ENCODE assay signal across 7 mouse cellular contexts in the genomic region with DNA sequence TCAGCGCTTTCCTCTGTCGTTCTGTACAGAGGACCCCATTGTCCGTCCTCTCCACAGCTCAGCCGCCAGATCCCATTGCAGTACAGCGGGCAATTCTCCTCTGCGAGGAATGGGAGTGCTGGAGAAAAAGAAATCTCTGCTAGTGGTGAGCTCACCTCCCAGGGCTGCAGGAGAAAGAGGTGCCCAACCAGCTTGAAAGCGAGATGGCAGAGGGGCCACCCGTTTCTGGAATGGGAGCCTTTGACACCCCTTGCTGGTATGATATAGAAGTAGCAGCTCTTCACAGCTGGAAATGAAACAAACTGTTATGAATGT.
DNase-seq lines count a peak whose midpoint lies in the region; ATAC-seq lines count a peak whose summit lies in the region.

No protein-coding gene starts in this region.

- intact Hi-C loops in left cerebral cortex, postnatal 25 days (cut with DNase I) = no loop called here

- no peaks in the 10 kb centered on the region for H3K27me3 ChIP-seq in limb, embryonic 12.5 days
- no peaks in the 10 kb centered on the region for H3K27me3 ChIP-seq in limb, embryonic 10.5 days (ENCODE audit: low read depth, poor library complexity, severe bottlenecking)
- H3K27me3 ChIP-seq in embryonic facial prominence, embryonic 14.5 days (replicated peaks; ENCODE audit: control insufficient read depth, insufficient read depth, low read length) = no peaks in the 10 kb centered on the region; the same call in 1 of the 2 replicates
- H3K27me3 ChIP-seq in hindbrain, embryonic 10.5 days (ENCODE audit: insufficient read depth, poor library complexity, severe bottlenecking) = no peaks in the 10 kb centered on the region
- no peaks in the 10 kb centered on the region for H3K27me3 ChIP-seq in neural tube, embryonic 14.5 days (ENCODE audit: control insufficient read depth, insufficient read depth, low read length)

- H3K9me3 ChIP-seq in limb, embryonic 12.5 days = no peaks in the 10 kb centered on the region
- no peaks in the 10 kb centered on the region for H3K9me3 ChIP-seq in limb, embryonic 10.5 days (replicated peaks)
- no peaks in the 10 kb centered on the region for H3K9me3 ChIP-seq in embryonic facial prominence, embryonic 14.5 days (ENCODE audit: control insufficient read depth, low read length)
- no peaks in the 10 kb centered on the region for H3K9me3 ChIP-seq in hindbrain, embryonic 10.5 days
- no peaks in the 10 kb centered on the region for H3K9me3 ChIP-seq in neural tube, embryonic 14.5 days (ENCODE audit: control insufficient read depth, low read length)

- no peak for DNase-seq in limb, embryonic 10.5 days (ENCODE audit: low spot score)
- DNase-seq in embryonic facial prominence, embryonic 14.5 days (ENCODE audit: low spot score) = peak; percentile 36
- peak; percentile 10 for DNase-seq in hindbrain, embryonic 10.5 days (ENCODE audit: low spot score)
- no peak for DNase-seq in left cerebral cortex, postnatal 25 days (ENCODE audit: low spot score in 2 of 2)
- no peak for DNase-seq in c-Kit-positive CD71-positive TER-119-positive erythroid progenitor cells, embryonic 14.5 days (ENCODE audit: low spot score)

- ATAC-seq in limb, embryonic 12.5 days (ENCODE audit: insufficient number of reproducible peaks, insufficient read depth, low FRiP score, low TSS enrichment, low read depth) = 0 out of 2 replicates have a peak, but pooled peaks have one; percentile 30
- ATAC-seq in embryonic facial prominence, embryonic 14.5 days (ENCODE audit: low read depth) = 0 out of 2 replicates have a peak, but pooled peaks have one; percentile 28
- 0 out of 2 replicates have a peak, but pooled peaks have one; percentile 44 for ATAC-seq in neural tube, embryonic 14.5 days (ENCODE audit: low read depth)

- H3K27ac ChIP-seq in limb, embryonic 12.5 days = 0 out of 2 replicates have a peak overlapping the region, but pooled peaks have one; percentile 46
- no peak overlapping the region for H3K27ac ChIP-seq in limb, embryonic 10.5 days
- H3K27ac ChIP-seq in embryonic facial prominence, embryonic 14.5 days (replicated peaks; ENCODE audit: low read depth, low read length) = peak overlapping the region; percentile 74
- H3K27ac ChIP-seq in hindbrain, embryonic 10.5 days = peak overlapping the region; percentile 47; the same call in 1 of the 2 replicates
- peak overlapping the region; percentile 55 for H3K27ac ChIP-seq in neural tube, embryonic 14.5 days (ENCODE audit: low read depth, low read length)

- no peak overlapping the region for H3K4me3 ChIP-seq in limb, embryonic 12.5 days (replicated peaks)
- no peak overlapping the region for H3K4me3 ChIP-seq in limb, embryonic 10.5 days
- no peak overlapping the region for H3K4me3 ChIP-seq in embryonic facial prominence, embryonic 14.5 days (ENCODE audit: low read depth, low read length)
- H3K4me3 ChIP-seq in hindbrain, embryonic 10.5 days = no peak overlapping the region
- H3K4me3 ChIP-seq in neural tube, embryonic 14.5 days (ENCODE audit: low read depth, low read length) = no peak overlapping the region

- no peaks in the 10 kb centered on the region for H3K36me3 ChIP-seq in limb, embryonic 12.5 days
- no peaks in the 10 kb centered on the region for H3K36me3 ChIP-seq in limb, embryonic 10.5 days
- H3K36me3 ChIP-seq in embryonic facial prominence, embryonic 14.5 days (ENCODE audit: control insufficient read depth, insufficient read depth, low read length) = no peaks in the 10 kb centered on the region
- no peaks in the 10 kb centered on the region for H3K36me3 ChIP-seq in hindbrain, embryonic 10.5 days
- H3K36me3 ChIP-seq in neural tube, embryonic 14.5 days (ENCODE audit: control insufficient read depth, insufficient read depth, low read length) = no peaks in the 10 kb centered on the region

- peaks cover 21% of the 10 kb centered on the region; the same call in 1 of the 2 replicates for H3K4me1 ChIP-seq in limb, embryonic 12.5 days (replicated peaks)
- H3K4me1 ChIP-seq in limb, embryonic 10.5 days = peaks cover 14% of the 10 kb centered on the region
- H3K4me1 ChIP-seq in embryonic facial prominence, embryonic 14.5 days (ENCODE audit: control insufficient read depth, insufficient read depth, low read length) = peaks cover 27% of the 10 kb centered on the region
- peaks cover 12% of the 10 kb centered on the region for H3K4me1 ChIP-seq in hindbrain, embryonic 10.5 days (replicated peaks)
- H3K4me1 ChIP-seq in neural tube, embryonic 14.5 days (ENCODE audit: control insufficient read depth, insufficient read depth, low read length) = peaks cover 8% of the 10 kb centered on the region; the same call in 1 of the 2 replicates

- WGBS in limb, embryonic 12.5 days = 68% methylated on average over 8 of the region's 8 CpGs
- 67% methylated on average over 8 of the region's 8 CpGs for WGBS in limb, embryonic 10.5 days
- 29% methylated on average over 8 of the region's 8 CpGs for WGBS in embryonic facial prominence, embryonic 14.5 days
- WGBS in hindbrain, embryonic 10.5 days = 50% methylated on average over 8 of the region's 8 CpGs
- WGBS in neural tube, embryonic 14.5 days = 46% methylated on average over 8 of the region's 8 CpGs

- H3K4me2 ChIP-seq in limb, embryonic 12.5 days = no peak overlapping the region
- H3K4me2 ChIP-seq in embryonic facial prominence, embryonic 14.5 days (ENCODE audit: low read depth, low read length) = peak overlapping the region; percentile 16; the same call in 1 of the 2 replicates
- no peak overlapping the region for H3K4me2 ChIP-seq in neural tube, embryonic 14.5 days (ENCODE audit: low read depth, low read length)

- H3K9ac ChIP-seq in limb, embryonic 12.5 days (replicated peaks) = no peak overlapping the region
- no peak overlapping the region for H3K9ac ChIP-seq in embryonic facial prominence, embryonic 14.5 days (ENCODE audit: low read depth, low read length)
- no peak overlapping the region for H3K9ac ChIP-seq in neural tube, embryonic 14.5 days (replicated peaks; ENCODE audit: low read depth, low read length)

Comparison
In these comparisons a context has a peak if more than half of its experiments do, and no peak if none do; other contexts are left out.
1. DNase-seq: peak in embryonic facial prominence, embryonic 14.5 days (single experiment) and hindbrain, embryonic 10.5 days (single experiment); none in limb, embryonic 10.5 days (single experiment), left cerebral cortex, postnatal 25 days (0 of 2) and c-Kit-positive CD71-positive TER-119-positive erythroid progenitor cells, embryonic 14.5 days (single experiment).
2. Peak in every context shown above with its lines, with median percentiles within 50 percentile points of each other: ATAC-seq.